In the genomic region with DNA sequence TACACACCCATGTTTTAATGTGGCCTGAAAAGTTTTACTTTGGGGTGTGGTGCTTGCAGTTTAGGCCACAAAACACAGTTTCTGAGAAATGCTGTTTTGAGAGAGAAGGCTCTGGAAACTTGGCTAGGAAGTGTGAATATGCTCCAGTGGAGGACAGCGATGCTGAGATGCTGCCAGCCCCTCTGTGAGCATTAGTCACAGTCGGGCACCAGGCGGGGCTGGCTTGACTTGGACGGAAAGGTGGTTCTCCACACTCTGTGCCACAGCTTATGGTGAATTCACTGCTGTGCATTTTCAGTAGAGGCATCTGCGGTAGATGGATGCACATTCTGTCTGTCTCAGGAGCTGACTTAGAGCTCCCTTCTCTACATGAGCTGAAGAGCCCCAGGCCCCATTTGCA, we compare ENCODE assay signal across 16 mouse cellular contexts.
DNase-seq lines count a peak whose midpoint lies in the region; ATAC-seq and TF ChIP-seq lines count a peak whose summit lies in the region.
"Had no signal": no experiment of that assay in that cellular context is flagged by ENCODE, and none has a peak within 500 bp of the region (broad histone marks: within the 10 kb centered on the region; RNA-seq: fewer than 3 reads in every experiment).

No protein-coding gene starts in this region.

- TF ChIP-seq CTCF in heart, postnatal 0 days (IDR thresholded peaks at IDR 0.05; ENCODE audit: low read depth): no peak
- TF ChIP-seq CTCF in Patski (IDR thresholded peaks at IDR 0.05): no peak

- no peak for ATAC-seq in heart, postnatal 0 days (ENCODE audit: insufficient read depth, low read depth)
- ATAC-seq in Patski: peak; percentile 82
- ATAC-seq in embryonic facial prominence, embryonic 15.5 days (ENCODE audit: insufficient number of reproducible peaks, low FRiP score, low TSS enrichment, low read depth): peak; percentile 88

- H3K4me1 ChIP-seq in heart, postnatal 0 days (ENCODE audit: control insufficient read depth, insufficient read depth): no peaks in the 10 kb centered on the region
- H3K4me1 ChIP-seq in embryonic facial prominence, embryonic 15.5 days: 0 out of 2 replicates have a peak, but pooled peaks cover 6% of the 10 kb centered on the region
- H3K4me1 ChIP-seq: embryonic facial prominence, embryonic 12.5 days; heart, embryonic 12.5 days; stomach, embryonic 15.5 days had no signal

- POLR2A ChIA-PET in Patski (lab: Charles Lee): no interaction called here

- no peak overlapping the region for H3K9ac ChIP-seq in heart, postnatal 0 days (replicated peaks; ENCODE audit: low read depth, low read length)
- H3K9ac ChIP-seq in embryonic facial prominence, embryonic 15.5 days: no peak overlapping the region
- H3K9ac ChIP-seq: embryonic facial prominence, embryonic 12.5 days; heart, embryonic 12.5 days; hindbrain, embryonic 14.5 days; liver, embryonic 14.5 days; stomach, embryonic 15.5 days had no signal

- WGBS in heart, postnatal 0 days: 68% methylated on average over 5 of the region's 5 CpGs
- 35% methylated on average over 5 of the region's 5 CpGs for WGBS in embryonic facial prominence, embryonic 15.5 days

- H3K9me3 ChIP-seq in heart, postnatal 0 days (replicated peaks; ENCODE audit: control insufficient read depth, low read length): no peaks in the 10 kb centered on the region
- no peaks in the 10 kb centered on the region for H3K9me3 ChIP-seq in embryonic facial prominence, embryonic 15.5 days (replicated peaks)
- H3K9me3 ChIP-seq: embryonic facial prominence, embryonic 12.5 days; heart, embryonic 12.5 days; stomach, embryonic 15.5 days had no signal

- no peak overlapping the region for H3K4me2 ChIP-seq in heart, postnatal 0 days (ENCODE audit: low read depth, low read length)
- H3K4me2 ChIP-seq in embryonic facial prominence, embryonic 15.5 days (replicated peaks): no peak overlapping the region
- H3K4me2 ChIP-seq: embryonic facial prominence, embryonic 12.5 days; heart, embryonic 12.5 days; hindbrain, embryonic 14.5 days; stomach, embryonic 15.5 days had no signal

- H3K36me3 ChIP-seq in heart, postnatal 0 days (replicated peaks; ENCODE audit: control insufficient read depth, insufficient read depth, low read length): no peaks in the 10 kb centered on the region
- no peaks in the 10 kb centered on the region for H3K36me3 ChIP-seq in embryonic facial prominence, embryonic 15.5 days
- H3K36me3 ChIP-seq: embryonic facial prominence, embryonic 12.5 days; heart, embryonic 12.5 days; stomach, embryonic 15.5 days had no signal

- no peak overlapping the region for H3K4me3 ChIP-seq in heart, postnatal 0 days (ENCODE audit: low read depth, low read length)
- H3K4me3 ChIP-seq in embryonic facial prominence, embryonic 15.5 days (replicated peaks): no peak overlapping the region
- H3K4me3 ChIP-seq: embryonic facial prominence, embryonic 12.5 days; heart, embryonic 12.5 days; left cerebral cortex, adult 2 months; stomach, embryonic 15.5 days had no signal

- no peaks in the 10 kb centered on the region for H3K27me3 ChIP-seq in heart, postnatal 0 days (ENCODE audit: control insufficient read depth, insufficient read depth, low read length)
- H3K27me3 ChIP-seq in Patski: no peaks in the 10 kb centered on the region
- no peaks in the 10 kb centered on the region for H3K27me3 ChIP-seq in embryonic facial prominence, embryonic 15.5 days
- H3K27me3 ChIP-seq: embryonic facial prominence, embryonic 12.5 days; heart, embryonic 12.5 days; stomach, embryonic 15.5 days had no signal

- CTCF ChIA-PET in Patski (lab: Charles Lee): interaction anchor here (1.1 kb wide), 1 partner anchor 389 kb away, joined by 3 read pairs; no protein-coding TSS in a partner anchor

- peak overlapping the region; percentile 20; the same call in 1 of the 2 replicates for H3K27ac ChIP-seq in heart, postnatal 0 days (ENCODE audit: low read depth)
- H3K27ac ChIP-seq in embryonic facial prominence, embryonic 15.5 days (replicated peaks): peak overlapping the region; percentile 83
- H3K27ac ChIP-seq: embryonic facial prominence, embryonic 12.5 days; hindbrain, embryonic 14.5 days; left cerebral cortex, adult 2 months; liver, embryonic 14.5 days; stomach, embryonic 15.5 days had no signal

- TF ChIP-seq EP300 in heart, postnatal 0 days (IDR thresholded peaks at IDR 0.05; ENCODE audit: low read depth): no peak

- no peak for DNase-seq in heart, postnatal 0 days (ENCODE audit: low spot score)
- DNase-seq in heart, adult 8-10 months (ENCODE audit: low spot score): no peak
- peak; percentile 32 for DNase-seq in 3134 (ENCODE audit: extremely low read depth, insufficient read length, low spot score)
- DNase-seq in Patski (ENCODE audit: low read depth, low spot score): no peak
- no peak for DNase-seq in adrenal gland, postnatal 25 days
- no peak for DNase-seq in natural killer cell, adult 2 months (ENCODE audit: low spot score in 2 of 2)
- DNase-seq: kidney, adult 8-10 months; right cerebral cortex, postnatal 4 days; thymus, postnatal 14 days had no signal

- in situ Hi-C loops in Patski (cut with MboI; ENCODE audit: low pct_unique_long_range_greater_than_20kb): no loop called here
